Mouse (Mus musculus) ES-E14 (cell line): ENCODE data around the gene Ptprg. TPM values are rescaled to one million over a fixed set of nuclear protein-coding genes. Genes with fewer than 3 reads are reported as not detected.

Source experiments
- DNase-seq: peaks from one replicate; pipeline ENCODE4 v3.0.0-alpha.2; 2013; ENCODE audit warnings: low read depth, low spot score
- H3K27ac ChIP-seq: 2 replicates; pipeline ENCODE4 v1.5.1; 2012; ENCODE audit warnings: low read depth, mild to moderate bottlenecking, low read length, moderate library complexity, mixed read lengths; ENCODE audit not compliant: poor library complexity, insufficient read depth, severe bottlenecking
- H3K36me3 ChIP-seq: 2 replicates; pipeline ENCODE4 v1.6.1; 2012; ENCODE audit warnings: mild to moderate bottlenecking, low read length, moderate library complexity, mixed read lengths; ENCODE audit not compliant: control insufficient read depth, poor library complexity, insufficient read depth, severe bottlenecking
- H3K4me1 ChIP-seq, 2 experiments: fragments of 150-350 bp in 1 of 2; sonication (generic) in 1 of 2; 2 replicates each; pipeline ENCODE4 v1.6.1; 2012; ENCODE audit warnings: low read length in 2 of 2, mild to moderate bottlenecking in 1 of 2, mixed read lengths in 1 of 2; ENCODE audit not compliant: control insufficient read depth in 2 of 2, insufficient read depth in 2 of 2, poor library complexity in 1 of 2
- H3K4me3 ChIP-seq, 2 experiments: fragments of 150-350 bp in 1 of 2; sonication (generic) in 1 of 2; 2 replicates each; pipeline ENCODE4 v1.5.1; 2012; ENCODE audit warnings: low read length in 2 of 2, low read depth in 1 of 2, mild to moderate bottlenecking in 1 of 2, mixed read lengths in 1 of 2; ENCODE audit not compliant: insufficient read depth in 1 of 2, poor library complexity in 1 of 2, severe bottlenecking in 1 of 2
- H3K9ac ChIP-seq: 2 replicates; pipeline ENCODE4 v1.6.1; 2012; ENCODE audit warnings: low read depth, mild to moderate bottlenecking, low read length, mixed read lengths; ENCODE audit not compliant: poor library complexity, insufficient read depth, severe bottlenecking
- H3K9me3 ChIP-seq: fragments of 150-350 bp; sonication (generic); 2 replicates; pipeline ENCODE4 v1.6.1; 2012; ENCODE audit warnings: low read depth, mild to moderate bottlenecking, low read length; ENCODE audit not compliant: control insufficient read depth, insufficient read depth
- CHD2 ChIP-seq: IDR thresholded peaks from 2 replicates; pipeline ENCODE4 v1.6.1; 2014; ENCODE audit warnings: mild to moderate bottlenecking, low read depth, low read length, inconsistent platforms
- HCFC1 ChIP-seq: IDR thresholded peaks from 2 replicates; pipeline ENCODE4 v1.6.1; 2012; ENCODE audit warnings: low read length, inconsistent platforms, borderline replicate concordance; ENCODE audit not compliant: insufficient read depth
- MAFK ChIP-seq: IDR thresholded peaks from 2 replicates; pipeline ENCODE4 v1.6.1; 2014; ENCODE audit warnings: mild to moderate bottlenecking, low read depth, low read length, inconsistent platforms; ENCODE audit not compliant: insufficient read depth
- ZC3H11A ChIP-seq: IDR thresholded peaks from 2 replicates; pipeline ENCODE4 v1.6.1; 2012; ENCODE audit warnings: low read depth, mild to moderate bottlenecking, inconsistent platforms, low read length, borderline replicate concordance
- ZNF384 ChIP-seq: IDR thresholded peaks from 2 replicates; pipeline ENCODE4 v1.6.1; 2012; ENCODE audit warnings: low read depth, low read length, inconsistent platforms
- in situ Hi-C, 2 experiments: fragments of 600-800 bp; cut with MboI; formaldehyde crosslinking; loops; one replicate each; pipeline ENCODE4 v1.15.1; 2025; ENCODE audit warnings: low sequenced_read_pairs in 2 of 2, inconsistent platforms in 1 of 2; ENCODE audit not compliant: unreplicated experiment in 2 of 2
- total RNA-seq: library from RNA; depleted of rRNA; stranded (reverse); fragments of 300-350 nt; gene quantifications from 2 replicates; pipeline ENCODE4 v1.2.3, GENCODE M21; 2012

Ptprg gene
- total RNA-seq, 1 experiment = 59.8 TPM

DNA sequence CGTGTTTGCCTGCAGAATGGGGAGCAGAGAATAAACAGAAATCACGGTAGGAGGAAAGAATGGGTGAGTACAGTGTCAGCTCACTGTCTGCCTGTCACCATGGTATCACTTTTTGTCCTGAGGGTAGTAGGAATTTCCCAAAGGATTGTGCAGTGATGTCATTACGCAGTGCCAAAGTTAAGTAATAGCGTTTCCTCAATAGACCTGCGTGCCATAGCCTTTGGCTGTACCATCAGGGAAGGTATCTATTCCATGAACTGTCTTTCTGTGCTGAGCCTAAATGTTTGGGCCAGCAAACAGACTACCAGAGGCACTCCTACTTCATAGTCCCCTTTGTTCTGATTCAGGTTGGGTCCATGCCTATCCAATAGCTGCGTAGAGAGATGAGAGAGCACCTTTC is 223.2 kb downstream of the Ptprg start:
- TF ChIP-seq HCFC1 (no peak), MAFK (no peak), CHD2 (no peak), ZNF384 (no peak), ZC3H11A (no peak)
- Histone ChIP-seq H3K27ac (no peak overlapping the region), H3K9me3 (no peaks in the 10 kb centered on the region), H3K36me3 (no peaks in the 10 kb centered on the region), H3K4me1 (peaks cover 2 to 14% of the 10 kb centered on the region in 2 experiments; a peak in 3 of 4 replicates), H3K9ac (no peak overlapping the region), H3K4me3 (no peak overlapping the region)
- no peak for DNase-seq
- in situ Hi-C loops = no loop called here

DNA sequence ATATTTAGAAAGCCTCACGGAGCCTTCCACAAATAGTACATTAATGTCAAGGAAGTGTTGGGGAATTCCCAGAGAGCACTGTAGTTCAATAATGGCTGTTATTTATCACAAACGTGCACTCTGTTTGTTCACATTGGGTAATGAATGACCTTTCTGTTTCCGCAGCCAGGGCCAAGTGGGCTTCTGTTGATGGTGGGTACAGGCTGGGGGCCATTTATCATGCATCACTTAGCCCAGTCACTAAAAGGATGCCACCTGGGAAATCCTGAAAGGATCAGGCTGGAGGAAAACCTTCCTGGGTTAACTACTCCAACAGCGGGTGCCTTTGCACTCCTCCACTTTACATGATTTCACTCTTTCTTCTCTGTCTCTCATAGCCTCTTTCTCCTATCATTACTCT is 237.9 kb downstream of the Ptprg start:
- Histone ChIP-seq H3K4me3 (no peak overlapping the region), H3K9me3 (no peaks in the 10 kb centered on the region), H3K27ac (no peak overlapping the region), H3K4me1 (no peaks in the 10 kb centered on the region), H3K9ac (no peak overlapping the region), H3K36me3 (no peaks in the 10 kb centered on the region)
- in situ Hi-C loops = no loop called here
- TF ChIP-seq HCFC1 (no peak), MAFK (no peak), ZNF384 (no peak), CHD2 (no peak), ZC3H11A (no peak)
- no peak for DNase-seq

DNA sequence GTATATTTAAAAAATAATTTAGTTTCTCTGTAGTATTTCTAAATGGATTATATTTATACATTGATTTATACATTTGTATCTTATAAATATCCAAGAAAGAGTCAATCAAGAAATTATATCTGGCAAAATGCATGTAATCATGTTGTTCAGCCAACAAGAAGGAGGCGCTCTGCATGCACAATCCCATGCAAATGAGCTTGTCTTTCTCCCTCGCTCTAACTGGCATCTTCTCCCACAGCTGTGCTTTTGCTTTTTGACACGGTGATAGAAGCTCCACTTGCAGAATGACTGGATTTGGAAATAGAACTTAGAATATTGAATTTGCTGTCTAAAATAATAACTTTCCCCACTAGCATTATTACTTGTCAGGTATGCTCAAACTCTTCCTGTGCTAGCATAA is 240.5 kb downstream of the Ptprg start:
- Histone ChIP-seq H3K4me3 (no peak overlapping the region), H3K36me3 (no peaks in the 10 kb centered on the region), H3K4me1 (no peaks in the 10 kb centered on the region), H3K9ac (no peak overlapping the region), H3K9me3 (no peaks in the 10 kb centered on the region), H3K27ac (no peak overlapping the region)
- in situ Hi-C loops = no loop called here
- no peak for DNase-seq
- TF ChIP-seq ZC3H11A = no peak

GRCm38 (mm10) chr14:11802355-11803035 is 249.2 kb downstream of the Ptprg start:
- no peak for DNase-seq

DNA sequence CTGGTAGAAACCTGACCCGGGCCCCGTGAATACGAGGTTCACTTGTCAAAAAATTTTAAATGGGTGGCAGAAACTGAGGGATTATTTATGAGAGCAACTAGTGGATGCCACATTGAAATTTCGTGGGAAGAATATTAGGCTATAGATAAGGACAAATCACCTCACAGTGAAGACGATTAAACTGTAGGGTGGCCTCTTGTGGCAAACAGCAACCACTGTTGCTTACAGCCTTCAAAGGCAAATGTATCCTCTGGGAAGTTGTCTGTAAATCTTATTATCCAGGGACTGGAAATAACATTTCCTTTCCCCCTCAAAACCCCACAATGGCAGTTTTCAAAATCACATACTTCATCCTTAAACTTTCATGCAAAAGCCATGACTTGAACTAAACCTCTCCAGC is 253.3 kb downstream of the Ptprg start:
- H3K9ac ChIP-seq = no peak overlapping the region
- no peaks in the 10 kb centered on the region for H3K36me3 ChIP-seq
- no peaks in the 10 kb centered on the region for H3K9me3 ChIP-seq
- TF ChIP-seq CHD2 = no peak
- no peak for TF ChIP-seq ZC3H11A
- no peak for TF ChIP-seq HCFC1
- TF ChIP-seq ZNF384 = no peak
- no peak for TF ChIP-seq MAFK
- H3K4me3 ChIP-seq = no peak overlapping the region
- DNase-seq = no peak
- H3K4me1 ChIP-seq = 0 out of 4 replicates have a peak, but pooled peaks cover 2 to 4% of the 10 kb centered on the region in 2 experiments
- in situ Hi-C loops = no loop called here
- no peak overlapping the region for H3K27ac ChIP-seq

More at GRCm38 (mm10) chr14:11802355-11803035, 249.2 kb downstream of the Ptprg start:
- in situ Hi-C loops = no loop called here
- Histone ChIP-seq H3K36me3 (no peaks in the 10 kb centered on the region), H3K4me3 (no peak overlapping the region), H3K9me3 (no peaks in the 10 kb centered on the region), H3K4me1 (no peaks in the 10 kb centered on the region), H3K9ac (no peak overlapping the region), H3K27ac (no peak overlapping the region)
- TF ChIP-seq ZNF384 (no peak), HCFC1 (no peak), ZC3H11A (no peak), CHD2 (no peak), MAFK (no peak)
